Mouse (Mus musculus): ENCODE measurements around the gene Stat3. TPM values are rescaled to one million over a fixed set of nuclear protein-coding genes. Genes with fewer than 3 reads are reported as not detected.

Gene Stat3
- total and polyA plus RNA-seq, 3 experiments = 35.9 to 69.2 (median 51.1) TPM

GRCm38 (mm10) chr11:100897294-100898231 lies 41.8 kb downstream of the Stat3 start:
- H3K27ac ChIP-seq (ENCODE audit: insufficient read depth, low read depth) = peak overlapping the region; percentile 74
- dilution Hi-C loops (cut with MboI; ENCODE audit: extremely low pct_ligation_motif_present, extremely low pct_unique_long_range_greater_than_20kb, low sequenced_read_pairs) = no loop called here
- DNase-seq (ENCODE audit: extremely low read depth) = peak; percentile 89
- peak overlapping the region; percentile 17; the same call in 1 of the 2 replicates for H3K4me2 ChIP-seq (ENCODE audit: insufficient read depth, low read depth, poor library complexity, severe bottlenecking)
- no peaks in the 10 kb centered on the region for H3K27me3 ChIP-seq (replicated peaks)
- peaks cover 12% of the 10 kb centered on the region for H3K9me3 ChIP-seq (replicated peaks; ENCODE audit: low read length)
- peak overlapping the region; percentile 21; the same call in 1 of the 2 replicates for H3K9ac ChIP-seq (ENCODE audit: insufficient read depth, low read depth)
- H3K4me3 ChIP-seq (replicated peaks in 1 of 3; ENCODE audit: low read depth in 2 of 3, low read length in 2 of 3, poor library complexity in 1 of 3) = peak overlapping the region in 1 of 3 experiments; percentile 19
- in situ Hi-C loops (cut with MboI; ENCODE audit: low pct_ligation_motif_present, low pct_unique_long_range_greater_than_20kb, low sequenced_read_pairs) = no loop called here
- no peaks in the 10 kb centered on the region for H3K79me2 ChIP-seq (replicated peaks; ENCODE audit: control insufficient read depth, extremely low read depth, insufficient read depth, poor library complexity, severe bottlenecking)
- TF ChIP-seq MAX (IDR thresholded peaks at IDR 0.05; ENCODE audit: low read length) (no peak), RCOR1 (conservative IDR thresholded peaks at IDR 0.05; ENCODE audit: low read depth, low read length) (peak; percentile 95; the same call in 1 of the 2 replicates), TCF12 (IDR thresholded peaks at IDR 0.05; ENCODE audit: low read depth, low read length) (peak; percentile 53; the same call in 1 of the 2 replicates), ELF1 (IDR thresholded peaks at IDR 0.05; ENCODE audit: low read depth, low read length) (no peak), CHD2 (IDR thresholded peaks at IDR 0.05; ENCODE audit: low read length) (peak; percentile 42; the same call in 1 of the 2 replicates), MYC (IDR thresholded peaks at IDR 0.05; ENCODE audit: low read depth, low read length) (peak; percentile 13; the same call in 1 of the 2 replicates), MXI1 (IDR thresholded peaks at IDR 0.05; ENCODE audit: low read depth, low read length) (peak; percentile 40), MAZ (IDR thresholded peaks at IDR 0.05; ENCODE audit: low read depth, low read length) (peak; percentile 62), EP300 (IDR thresholded peaks at IDR 0.05; ENCODE audit: low read length) (peak; percentile 96), ETS1 (conservative IDR thresholded peaks at IDR 0.05; ENCODE audit: low read depth, low read length) (peak; percentile 80), JUN (IDR thresholded peaks at IDR 0.05; ENCODE audit: insufficient read depth, low read depth, low read length) (peak; percentile 77; the same call in 1 of the 2 replicates), ZC3H11A (IDR thresholded peaks at IDR 0.05; ENCODE audit: low read depth, low read length) (no peak), SIN3A (IDR thresholded peaks at IDR 0.05; ENCODE audit: low read length) (peak; percentile 43; the same call in 1 of the 2 replicates), BHLHE40 (IDR thresholded peaks at IDR 0.05; ENCODE audit: low read depth, low read length) (peak; percentile 94; the same call in 1 of the 2 replicates), USF2 (conservative IDR thresholded peaks at IDR 0.05; ENCODE audit: low read depth, low read length) (no peak), USF1 (IDR thresholded peaks at IDR 0.05; ENCODE audit: low read depth, low read length) (no peak), HCFC1 (IDR thresholded peaks at IDR 0.05; ENCODE audit: low read depth, low read length) (no peak; the same call in 1 of the 2 replicates), IRF4 (IDR thresholded peaks at IDR 0.05; ENCODE audit: low read depth, low read length) (peak; percentile 96), KAT2A (IDR thresholded peaks at IDR 0.05; ENCODE audit: insufficient replicate concordance, low read length) (no peak), JUND (conservative IDR thresholded peaks at IDR 0.05; ENCODE audit: low read depth, low read length) (peak; percentile 86), ZKSCAN1 (IDR thresholded peaks at IDR 0.05; ENCODE audit: borderline replicate concordance, low read depth, low read length) (no peak), ZNF384 (IDR thresholded peaks at IDR 0.05; ENCODE audit: low read depth, low read length) (peak; percentile 72), POLR2A (IDR thresholded peaks at IDR 0.05; ENCODE audit: low read depth, low read length) (peak; percentile 34; the same call in 1 of the 2 replicates), MEF2A (IDR thresholded peaks at IDR 0.05; ENCODE audit: borderline replicate concordance, low read depth, low read length) (no peak), MAFK (IDR thresholded peaks at IDR 0.05; ENCODE audit: insufficient replicate concordance, low read length) (peak; percentile 91)
- H3K36me3 ChIP-seq (replicated peaks in 1 of 2; ENCODE audit: control insufficient read depth in 1 of 2, insufficient read depth in 1 of 2, low read length in 1 of 2) = peaks cover 49 to 78% of the 10 kb centered on the region in 2 experiments
- peaks cover 25 to 57% of the 10 kb centered on the region in 2 experiments for H3K4me1 ChIP-seq (ENCODE audit: control insufficient read depth in 1 of 2, insufficient read depth in 2 of 2)

Measured in CH12.LX (cell line).